Mouse (Mus musculus) heart, embryonic 14.5 days (tissue): ENCODE results near the gene Ddx19a. TPM values are rescaled to one million over a fixed set of nuclear protein-coding genes. Genes with fewer than 3 reads are reported as not detected.

Source experiments
- ATAC-seq: fragments of 200-750 bp; cut with Nextera tagmentation; 2 replicates; pipeline ENCODE4 v1.8.0; 2017; ENCODE audit warnings: low read depth, moderate TSS enrichment; ENCODE audit not compliant: insufficient number of reproducible peaks, insufficient read depth, low FRiP score
- H3K27ac ChIP-seq, 2 experiments: fragments of 200-500 bp in 1 of 2; fragments of 300-500 bp in 1 of 2; sonication (generic) in 1 of 2; replicated peaks in 1 of 2; 2 replicates each; pipeline ENCODE4 v1.5.1; 2012 to 2014; ENCODE audit warnings: low read depth in 2 of 2, low read length in 2 of 2, control low read depth in 1 of 2, mild to moderate bottlenecking in 1 of 2, mixed read lengths in 1 of 2; ENCODE audit not compliant: control insufficient read depth in 1 of 2, insufficient read depth in 1 of 2
- H3K27me3 ChIP-seq: fragments of 300-500 bp; sonication (generic); 2 replicates; pipeline ENCODE4 v1.6.1; 2014; ENCODE audit warnings: mild to moderate bottlenecking, low read length, control low read depth; ENCODE audit not compliant: control insufficient read depth, insufficient read depth
- H3K36me3 ChIP-seq: fragments of 300-500 bp; sonication (generic); 2 replicates; pipeline ENCODE4 v1.6.1; 2014; ENCODE audit warnings: mild to moderate bottlenecking, control low read depth, low read length, mixed read lengths; ENCODE audit not compliant: control insufficient read depth, insufficient read depth
- H3K4me1 ChIP-seq, 2 experiments: fragments of 200-500 bp in 1 of 2; fragments of 300-500 bp in 1 of 2; sonication (generic) in 1 of 2; 2 replicates each; pipeline ENCODE4 v1.6.1; 2012 to 2014; ENCODE audit warnings: low read length in 2 of 2, control low read depth in 1 of 2, mixed read lengths in 1 of 2; ENCODE audit not compliant: control insufficient read depth in 2 of 2, insufficient read depth in 2 of 2
- H3K4me2 ChIP-seq: fragments of 300-500 bp; sonication (generic); 2 replicates; pipeline ENCODE4 v1.6.1; 2014; ENCODE audit warnings: mild to moderate bottlenecking, low read length
- H3K4me3 ChIP-seq, 2 experiments: fragments of 200-500 bp in 1 of 2; fragments of 300-500 bp in 1 of 2; sonication (generic) in 1 of 2; 2 replicates each; pipeline ENCODE4 v1.5.1; 2012 to 2014; ENCODE audit warnings: low read length in 2 of 2, mild to moderate bottlenecking in 2 of 2, control low read depth in 1 of 2, low read depth in 1 of 2, moderate library complexity in 1 of 2; ENCODE audit not compliant: control insufficient read depth in 1 of 2, insufficient read depth in 1 of 2
- H3K9ac ChIP-seq: fragments of 300-500 bp; sonication (generic); 2 replicates; pipeline ENCODE4 v1.6.1; 2014; ENCODE audit warnings: mild to moderate bottlenecking, low read length
- H3K9me3 ChIP-seq: fragments of 300-500 bp; sonication (generic); 2 replicates; pipeline ENCODE4 v1.6.1; 2016; ENCODE audit warnings: low read length, control low read depth; ENCODE audit not compliant: control insufficient read depth
- WGBS: fragments of 180-500 bp; shearing (Covaris S2); extraction: QIAGEN DNeasy Blood & Tissue Kit; methylation state at CpG from one replicate; pipeline ENCODE4 v1.1.7; 2014; 5-methylcytosine and 5-hydroxymethylcytosine counted together
- polyA plus RNA-seq: library from polyadenylated mRNA; unstranded; fragments of >200 nt; fragmentation: Nextera tagmentation; extraction: Ambion mirVana; gene quantifications from 2 replicates; pipeline ENCODE4 v1.2.1, GENCODE M21; 2014

The Ddx19a gene
- polyA plus RNA-seq, 1 experiment from 2014 or later = 13.8 TPM

DNA sequence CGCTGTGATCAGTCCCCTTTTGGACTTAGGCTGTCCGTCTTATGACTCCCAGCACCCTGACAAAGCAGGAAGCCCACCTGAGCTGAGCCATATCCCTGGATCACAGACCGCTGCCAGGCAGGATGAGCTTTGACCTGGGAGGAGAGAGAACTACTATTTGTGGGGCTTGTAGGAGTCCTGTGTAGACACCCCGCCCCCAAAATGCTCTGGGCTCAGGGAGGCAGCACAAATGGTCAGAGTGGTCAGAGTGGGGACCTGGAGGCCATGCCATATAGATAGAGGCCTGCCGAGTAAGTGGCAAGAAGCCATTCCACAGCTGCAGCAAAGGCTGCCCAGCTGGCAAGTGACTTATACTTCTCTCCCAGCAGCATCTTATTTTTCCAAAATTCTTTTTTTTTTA is 39.5 kb downstream of the Ddx19a start:
- H3K27me3 ChIP-seq = no peaks in the 10 kb centered on the region
- no peak overlapping the region for H3K9ac ChIP-seq
- no peaks in the 10 kb centered on the region for H3K4me1 ChIP-seq
- no peak overlapping the region for H3K27ac ChIP-seq
- H3K9me3 ChIP-seq = no peaks in the 10 kb centered on the region
- ATAC-seq = no peak
- peaks cover 52% of the 10 kb centered on the region for H3K36me3 ChIP-seq
- H3K4me3 ChIP-seq = no peak overlapping the region
- 83% methylated on average over 5 of the region's 5 CpGs for WGBS
- H3K4me2 ChIP-seq = no peak overlapping the region

GRCm38 (mm10) chr8:110957471-110957870 is 40.1 kb downstream of the Ddx19a start:
- Histone ChIP-seq H3K27me3 (no peaks in the 10 kb centered on the region), H3K9me3 (no peaks in the 10 kb centered on the region), H3K4me2 (no peak overlapping the region), H3K4me1 (no peaks in the 10 kb centered on the region), H3K4me3 (no peak overlapping the region), H3K27ac (no peak overlapping the region), H3K36me3 (peaks cover 50% of the 10 kb centered on the region), H3K9ac (no peak overlapping the region)
- 87% methylated on average over 18 of the region's 19 CpGs for whole genome bisulfite sequencing
- no peak for ATAC-seq

DNA sequence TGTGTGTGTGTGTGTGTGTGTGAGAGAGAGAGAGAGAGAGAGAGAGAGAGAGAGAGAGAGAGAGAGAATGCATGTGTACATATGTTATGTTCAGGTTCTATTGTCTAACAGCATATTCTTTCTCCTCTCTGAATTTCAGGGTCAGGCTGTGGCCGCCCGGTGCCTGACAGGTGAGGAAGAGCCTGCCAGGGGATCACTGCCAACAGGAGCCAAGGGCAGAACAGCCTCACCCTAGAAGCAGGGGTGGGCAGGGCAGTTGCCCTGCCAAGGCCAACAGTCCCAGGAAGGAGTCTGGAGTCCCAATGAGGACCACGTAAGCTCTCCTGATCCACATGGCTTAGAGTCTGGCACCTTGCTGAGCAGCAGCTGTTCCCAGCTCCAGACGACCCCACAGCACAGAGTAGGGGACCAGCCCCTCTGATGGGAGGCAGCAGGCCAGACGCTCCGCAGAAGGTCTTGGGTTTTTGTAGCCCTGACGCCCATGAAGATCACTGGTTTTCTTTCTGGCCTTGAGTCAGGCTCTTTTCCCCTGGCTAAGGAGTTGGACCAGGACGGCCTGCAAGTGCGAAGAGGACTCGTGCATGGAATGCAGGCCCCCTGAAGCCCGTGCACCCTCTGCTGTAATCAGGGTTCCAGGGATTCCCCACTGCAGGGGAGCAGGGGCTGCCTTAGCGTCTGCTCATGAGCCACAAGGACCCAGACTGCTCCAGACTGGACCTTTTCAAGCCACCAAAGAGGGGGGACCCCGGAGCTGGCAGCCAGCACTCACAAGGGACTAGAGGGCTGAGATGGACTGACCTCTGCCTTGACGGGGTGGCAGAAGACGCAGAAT is 40.8 kb downstream of the Ddx19a start:
- ATAC-seq = no peak
- H3K27me3 ChIP-seq = no peaks in the 10 kb centered on the region
- no peak overlapping the region for H3K4me3 ChIP-seq
- 86% methylated on average over 15 of the region's 15 CpGs for WGBS
- H3K4me2 ChIP-seq = no peak overlapping the region
- H3K9me3 ChIP-seq = no peaks in the 10 kb centered on the region
- H3K27ac ChIP-seq = no peak overlapping the region
- H3K9ac ChIP-seq = no peak overlapping the region
- no peaks in the 10 kb centered on the region for H3K4me1 ChIP-seq
- H3K36me3 ChIP-seq = peaks cover 46% of the 10 kb centered on the region

GRCm38 (mm10) chr8:110954776-110955175 is 42.8 kb downstream of the Ddx19a start:
- Histone ChIP-seq H3K27ac (no peak overlapping the region), H3K36me3 (peaks cover 38% of the 10 kb centered on the region), H3K4me2 (no peak overlapping the region), H3K4me3 (no peak overlapping the region), H3K27me3 (no peaks in the 10 kb centered on the region), H3K9ac (no peak overlapping the region), H3K9me3 (no peaks in the 10 kb centered on the region), H3K4me1 (no peaks in the 10 kb centered on the region)
- 75% methylated on average over 8 of the region's 8 CpGs for WGBS
- ATAC-seq = no peak

DNA sequence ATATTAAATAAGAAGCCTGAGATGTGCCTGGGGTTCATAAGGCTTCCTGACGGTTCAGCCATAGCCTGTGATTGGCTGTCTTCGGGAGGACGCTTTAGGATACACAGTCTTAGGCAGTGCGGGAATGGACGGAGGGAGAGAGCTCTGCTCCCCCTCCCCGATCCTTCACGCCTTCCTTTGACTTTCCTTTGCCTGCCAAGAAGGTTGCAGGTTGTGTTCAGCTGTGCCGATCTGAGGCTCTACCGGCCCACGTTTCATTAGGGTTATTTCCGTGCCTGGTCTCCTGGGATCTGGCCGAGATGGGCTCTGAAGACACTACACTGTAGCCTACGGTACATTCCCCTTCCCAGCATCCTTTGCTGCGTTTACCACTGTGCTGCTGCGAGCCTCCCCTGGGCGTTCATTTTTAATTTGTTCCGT is 47.5 kb downstream of the Ddx19a start:
- H3K9ac ChIP-seq = no peak overlapping the region
- WGBS = 80% methylated on average over 17 of the region's 17 CpGs
- H3K27ac ChIP-seq = no peak overlapping the region
- no peaks in the 10 kb centered on the region for H3K9me3 ChIP-seq
- H3K27me3 ChIP-seq = no peaks in the 10 kb centered on the region
- H3K4me1 ChIP-seq = peaks cover 8 to 14% of the 10 kb centered on the region in 2 experiments
- H3K4me2 ChIP-seq = no peak overlapping the region
- no peak overlapping the region for H3K4me3 ChIP-seq
- ATAC-seq = no peak
- 0 out of 2 replicates have a peak, but pooled peaks cover 7% of the 10 kb centered on the region for H3K36me3 ChIP-seq

DNA sequence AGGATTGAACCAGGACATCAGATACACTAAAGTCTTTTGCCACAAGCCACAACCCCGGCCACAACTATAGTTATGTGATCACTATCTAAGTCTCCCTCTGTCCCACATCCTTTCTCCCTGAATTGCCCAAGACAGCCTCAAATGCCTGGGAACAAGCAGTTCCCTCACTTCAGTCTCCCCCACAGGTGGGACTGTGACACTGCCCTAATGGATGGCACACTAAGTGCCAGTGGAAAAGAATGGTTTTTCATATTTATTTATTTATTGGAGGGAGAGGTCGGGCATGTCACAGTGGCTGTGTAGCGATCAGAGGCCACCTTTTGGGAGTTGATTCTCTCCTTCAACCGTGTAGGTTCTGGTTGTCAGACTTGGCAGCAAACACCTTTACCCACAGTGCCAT is 51.9 kb downstream of the Ddx19a start:
- Histone ChIP-seq H3K4me3 (no peak overlapping the region), H3K27me3 (no peaks in the 10 kb centered on the region), H3K9me3 (no peaks in the 10 kb centered on the region), H3K36me3 (no peaks in the 10 kb centered on the region), H3K4me1 (peaks cover 28 to 51% of the 10 kb centered on the region in 2 experiments), H3K27ac (no peak overlapping the region), H3K4me2 (no peak overlapping the region), H3K9ac (no peak overlapping the region)
- no peak for ATAC-seq
- WGBS = 73% methylated on average over 4 of the region's 4 CpGs

DNA sequence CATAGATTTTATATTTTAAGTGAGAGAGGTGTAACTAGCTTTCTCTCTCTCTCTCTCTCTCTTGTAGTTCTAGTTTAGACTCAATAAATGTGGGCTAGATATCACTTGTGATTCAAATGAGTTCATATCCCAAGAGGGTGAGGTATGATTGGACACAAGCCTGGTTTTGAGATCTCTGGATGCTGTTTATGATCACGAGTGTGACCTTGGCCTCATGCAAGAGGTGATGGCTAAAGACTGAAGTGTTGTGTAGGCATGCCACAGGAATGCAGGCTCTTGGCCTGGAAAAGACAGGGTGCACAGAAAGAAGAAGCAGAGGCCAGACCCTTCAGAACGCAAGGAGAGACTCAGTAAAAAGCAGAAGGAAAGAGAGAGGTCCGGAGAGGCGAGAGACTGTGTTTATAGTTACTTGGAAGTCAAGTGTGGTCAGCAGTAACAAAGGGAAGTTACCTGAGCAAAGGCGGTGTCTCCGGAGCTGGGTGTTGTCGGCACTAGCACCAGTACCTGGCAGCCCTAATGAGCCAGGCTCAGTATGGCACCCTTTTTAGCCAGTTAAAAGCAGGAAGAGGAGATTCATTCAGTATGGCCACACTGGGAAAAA is 53.2 kb downstream of the Ddx19a start:
- H3K4me1 ChIP-seq = peaks cover 30 to 63% of the 10 kb centered on the region in 2 experiments
- no peaks in the 10 kb centered on the region for H3K27me3 ChIP-seq
- H3K36me3 ChIP-seq = no peaks in the 10 kb centered on the region
- H3K4me2 ChIP-seq = peak overlapping the region; percentile 12; the same call in 1 of the 2 replicates
- H3K4me3 ChIP-seq = no peak overlapping the region
- H3K27ac ChIP-seq = peak overlapping the region; percentile 41 to 68
- ATAC-seq = no peak
- no peak overlapping the region for H3K9ac ChIP-seq
- 63% methylated on average over 7 of the region's 7 CpGs for WGBS
- H3K9me3 ChIP-seq = no peaks in the 10 kb centered on the region
